Mouse (Mus musculus) heart, postnatal 0 days (tissue): ENCODE measurements around the gene Plch2.

ENCODE experiments used
- CTCF ChIP-seq: IDR thresholded peaks from 2 replicates; pipeline ENCODE4 v1.5.1; 2016; ENCODE audit warnings: antibody characterized with exemption, control low read depth, low read depth
- EP300 ChIP-seq: IDR thresholded peaks from 2 replicates; pipeline ENCODE4 v1.6.1; 2016; ENCODE audit warnings: antibody characterized with exemption, low read depth

DNA sequence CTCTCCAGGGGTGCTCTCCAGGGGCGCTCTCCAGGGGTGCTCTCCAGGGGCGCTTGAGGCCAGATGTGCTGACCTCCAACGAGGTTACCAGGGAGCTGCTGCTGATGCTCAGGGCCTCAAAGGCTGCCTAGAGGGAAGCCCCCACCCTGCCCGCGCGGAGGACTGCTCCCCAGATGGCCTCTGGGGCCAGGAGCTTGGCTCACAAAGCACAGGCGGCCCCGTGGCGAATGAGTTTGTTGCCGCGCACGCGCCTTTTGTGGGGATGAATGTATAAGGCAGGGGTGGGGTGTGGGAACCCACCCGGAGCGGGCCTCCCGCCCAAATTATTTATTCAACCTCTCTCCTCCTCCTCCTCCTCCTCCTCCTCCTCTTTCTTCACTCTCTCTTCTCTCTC, 107.0 kb downstream of the Plch2 start:
- no peak for TF ChIP-seq CTCF
- no peak for TF ChIP-seq EP300
